Mouse (Mus musculus) MEL (cell line): ENCODE results near the gene Trip12.

Experiments used
- CTCF ChIP-seq, 3 experiments: IDR thresholded peaks in 2 of 3; conservative IDR thresholded peaks in 1 of 3; 2 replicates each; pipeline ENCODE4 v1.5.1; 2011 to 2012; ENCODE audit warnings: low read length in 3 of 3, low read depth in 2 of 3, mild to moderate bottlenecking in 2 of 3, improper control_type of control experiment in 1 of 3, inconsistent platforms in 1 of 3, mixed read lengths in 1 of 3, moderate library complexity in 1 of 3; ENCODE audit not compliant: control insufficient read depth in 1 of 3, insufficient read depth in 1 of 3, poor library complexity in 1 of 3, severe bottlenecking in 1 of 3
- ELF1 ChIP-seq: IDR thresholded peaks from 2 replicates; pipeline ENCODE4 v1.6.1; 2014; ENCODE audit warnings: low read depth, mild to moderate bottlenecking, inconsistent platforms, low read length, improper control_type of control experiment, moderate library complexity
- EP300 ChIP-seq, 2 experiments: IDR thresholded peaks; 2 replicates each; pipeline ENCODE4 v1.6.1; 2011; ENCODE audit warnings: improper control_type of control experiment in 2 of 2, low read length in 2 of 2, low read depth in 1 of 2, mild to moderate bottlenecking in 1 of 2
- HCFC1 ChIP-seq: IDR thresholded peaks from 2 replicates; pipeline ENCODE4 v1.6.1; 2012; ENCODE audit warnings: low read depth, mild to moderate bottlenecking, inconsistent platforms, low read length, improper control_type of control experiment, moderate library complexity
- JUND ChIP-seq: IDR thresholded peaks from 2 replicates; pipeline ENCODE4 v1.6.1; 2011; ENCODE audit warnings: low read depth, mild to moderate bottlenecking, improper control_type of control experiment, low read length
- NRF1 ChIP-seq: IDR thresholded peaks from 2 replicates; pipeline ENCODE4 v1.6.1; 2014; ENCODE audit warnings: low read depth, mild to moderate bottlenecking, inconsistent platforms, low read length, improper control_type of control experiment, moderate library complexity; ENCODE audit not compliant: poor library complexity, insufficient read depth, severe bottlenecking
- POLR2AphosphoS5 ChIP-seq: IDR thresholded peaks from 2 replicates; pipeline ENCODE4 v1.6.1; 2012; ENCODE audit warnings: low read depth, borderline replicate concordance, mild to moderate bottlenecking, inconsistent platforms, low read length, moderate library complexity, mixed read lengths
- TBP ChIP-seq: IDR thresholded peaks from 2 replicates; pipeline ENCODE4 v1.8.0; 2011; ENCODE audit warnings: low read depth, low read length, improper control_type of control experiment

DNA sequence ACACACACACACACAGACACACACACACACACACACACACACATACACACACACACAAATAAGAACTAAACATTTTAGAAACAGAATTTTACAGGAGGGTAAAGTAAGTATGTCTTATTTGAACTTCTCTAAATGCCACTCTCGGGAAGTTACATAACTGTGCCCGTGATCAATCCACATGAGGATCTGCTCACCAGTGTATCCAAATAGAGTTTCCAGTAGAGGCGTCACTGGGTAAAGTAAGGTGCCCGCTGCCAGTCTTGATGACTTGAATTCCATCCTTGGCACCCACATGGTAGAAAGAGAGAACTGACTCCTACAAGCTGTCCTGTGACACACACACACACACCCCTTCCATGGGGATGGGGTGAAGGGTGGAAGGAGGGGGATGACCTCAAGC is 42.6 kb upstream of the Trip12 start:
- TF ChIP-seq NRF1 (no peak), JUND (no peak), ELF1 (no peak), CTCF (IDR thresholded peaks at IDR 0.05 in 2 of 3, conservative IDR thresholded peaks at IDR 0.05 in 1 of 3; ENCODE audit: control insufficient read depth in 1 of 3, insufficient read depth in 1 of 3, low read depth in 2 of 3, low read length in 3 of 3, poor library complexity in 1 of 3, severe bottlenecking in 1 of 3) (no peak), EP300 (IDR thresholded peaks at IDR 0.05; ENCODE audit: low read depth in 1 of 2, low read length in 2 of 2) (no peak), POLR2AphosphoS5 (no peak), TBP (no peak), HCFC1 (no peak)
